Mouse (Mus musculus): ENCODE data around the gene Ift140. TPM values are rescaled to one million over a fixed set of nuclear protein-coding genes. Genes with fewer than 3 reads are reported as not detected.

Ift140 gene
- polyA plus RNA-seq, 2 experiments, result 15.3 to 18.5 TPM

DNA sequence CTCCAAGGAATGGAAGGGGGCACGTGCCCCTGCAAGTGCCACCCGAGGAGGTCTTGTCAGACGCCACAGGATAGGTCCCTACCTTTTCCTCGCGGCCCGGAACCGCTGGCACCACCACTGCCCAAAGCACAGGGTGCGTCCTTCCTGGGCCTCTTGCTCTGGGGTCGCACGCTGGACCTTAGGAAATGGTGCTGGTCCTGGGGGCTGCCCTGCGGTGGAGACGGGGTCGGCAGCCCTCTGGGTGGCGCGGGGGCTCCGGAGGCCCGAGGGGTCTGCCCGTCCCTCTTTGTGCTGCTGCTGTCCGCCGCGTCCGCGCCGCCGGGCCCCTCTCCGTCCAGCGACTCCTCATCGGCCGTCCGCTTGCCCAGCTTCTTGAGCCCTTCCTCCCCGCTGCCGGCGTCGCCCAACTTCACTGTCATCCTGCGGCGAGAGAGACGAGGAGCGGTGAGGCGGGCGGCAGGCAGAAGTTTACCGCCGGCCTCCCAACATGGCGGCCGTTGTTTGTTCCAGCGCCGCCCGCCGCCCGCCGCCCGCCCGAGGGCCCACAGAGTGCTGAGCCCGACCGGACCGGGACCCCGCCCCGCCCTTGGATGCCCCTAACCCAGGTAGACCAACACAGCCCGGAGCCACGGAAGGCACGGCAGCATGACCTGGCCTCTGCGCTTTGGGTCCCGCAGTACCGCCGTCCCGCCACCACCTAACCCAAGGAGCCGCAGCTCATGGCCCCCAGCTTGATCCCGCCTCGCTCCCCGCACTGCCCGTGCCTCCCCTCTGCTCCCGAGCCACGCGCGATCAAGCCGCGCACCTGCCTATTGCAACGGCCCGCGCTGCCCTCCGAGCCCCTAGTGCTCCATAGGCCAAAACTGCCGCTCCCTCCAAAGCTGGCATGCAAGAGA is 2.0 kb upstream of the Ift140 start:
- H3K36me3 ChIP-seq (ENCODE audit: control insufficient read depth, insufficient read depth, low read length), result peaks cover 40% of the 10 kb centered on the region
- no peaks in the 10 kb centered on the region for H3K9me3 ChIP-seq (ENCODE audit: control insufficient read depth, low read length)
- DNase-seq (ENCODE audit: low spot score), result no peak
- H3K4me3 ChIP-seq (replicated peaks; ENCODE audit: low read length), result peak overlapping the region; percentile 98
- H3K4me1 ChIP-seq (ENCODE audit: control insufficient read depth, insufficient read depth, low read length), result peaks cover 12% of the 10 kb centered on the region
- ATAC-seq (ENCODE audit: low FRiP score, low read depth), result no peak
- peak overlapping the region; percentile 91 for H3K4me2 ChIP-seq (replicated peaks; ENCODE audit: low read depth, low read length, severe bottlenecking)
- no peaks in the 10 kb centered on the region for H3K27me3 ChIP-seq (ENCODE audit: control insufficient read depth, insufficient read depth, low read length)
- peak overlapping the region; percentile 91 for H3K9ac ChIP-seq (ENCODE audit: low read depth, low read length, severe bottlenecking)
- WGBS, result under 1% methylated on average over 37 of the region's 81 CpGs
- TF ChIP-seq POLR2A (IDR thresholded peaks at IDR 0.05; ENCODE audit: borderline replicate concordance, extremely low read depth, insufficient read depth, insufficient read length), result 0 out of 2 replicates have a peak, but pooled peaks have one; percentile 5
- H3K27ac ChIP-seq (replicated peaks; ENCODE audit: low read depth, low read length), result peak overlapping the region; percentile 86

DNA sequence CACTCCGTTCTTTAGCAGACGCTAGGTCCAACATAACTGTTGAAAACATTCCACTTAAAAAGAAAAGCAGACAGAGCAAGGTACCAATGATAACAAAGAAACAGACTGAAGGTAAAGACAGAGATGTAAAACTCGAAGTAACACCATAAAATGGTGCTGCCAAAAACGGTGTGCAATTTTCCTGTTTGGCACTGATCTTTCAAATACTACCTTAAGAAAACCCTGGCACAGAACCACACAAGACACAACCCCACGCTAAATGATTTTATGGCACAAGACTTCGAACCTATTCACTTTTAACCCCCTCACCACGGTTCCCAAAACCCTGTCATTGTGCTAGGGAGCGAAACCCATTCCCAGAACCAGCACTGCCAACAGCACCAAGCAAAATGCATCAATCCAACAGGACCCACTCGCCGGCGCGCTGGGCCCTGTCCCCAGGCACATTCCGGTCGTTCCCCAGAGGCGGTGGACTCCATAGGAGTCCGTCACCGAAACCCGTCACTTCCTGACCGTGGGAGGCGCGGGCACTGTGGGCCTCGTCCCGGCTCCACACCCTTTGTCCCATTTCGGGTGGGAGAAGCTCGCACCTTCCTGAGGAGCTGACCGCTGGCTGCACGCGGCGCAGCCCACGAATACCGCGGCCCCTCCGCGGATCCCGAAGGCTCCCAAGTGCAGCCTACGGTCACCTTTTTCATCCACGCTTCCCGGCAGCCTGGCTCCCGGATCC is 879 bp upstream of the Ift140 start:
- H3K9ac ChIP-seq (ENCODE audit: low read depth, low read length, severe bottlenecking), result peak overlapping the region; percentile 91
- H3K27me3 ChIP-seq (ENCODE audit: control insufficient read depth, insufficient read depth, low read length), result no peaks in the 10 kb centered on the region
- WGBS, result under 1% methylated on average over 33 of the region's 39 CpGs
- no peak for TF ChIP-seq POLR2A (IDR thresholded peaks at IDR 0.05; ENCODE audit: borderline replicate concordance, extremely low read depth, insufficient read depth, insufficient read length)
- ATAC-seq (ENCODE audit: low FRiP score, low read depth) (no peak), DNase-seq (ENCODE audit: low spot score) (peak; percentile 23)
- no peaks in the 10 kb centered on the region for H3K9me3 ChIP-seq (ENCODE audit: control insufficient read depth, low read length)
- H3K4me3 ChIP-seq (replicated peaks; ENCODE audit: low read length), result peak overlapping the region; percentile 98
- H3K27ac ChIP-seq (replicated peaks; ENCODE audit: low read depth, low read length), result peak overlapping the region; percentile 74
- H3K4me2 ChIP-seq (replicated peaks; ENCODE audit: low read depth, low read length, severe bottlenecking), result peak overlapping the region; percentile 91
- H3K4me1 ChIP-seq (ENCODE audit: control insufficient read depth, insufficient read depth, low read length), result peaks cover 12% of the 10 kb centered on the region
- peaks cover 30% of the 10 kb centered on the region for H3K36me3 ChIP-seq (ENCODE audit: control insufficient read depth, insufficient read depth, low read length)

DNA sequence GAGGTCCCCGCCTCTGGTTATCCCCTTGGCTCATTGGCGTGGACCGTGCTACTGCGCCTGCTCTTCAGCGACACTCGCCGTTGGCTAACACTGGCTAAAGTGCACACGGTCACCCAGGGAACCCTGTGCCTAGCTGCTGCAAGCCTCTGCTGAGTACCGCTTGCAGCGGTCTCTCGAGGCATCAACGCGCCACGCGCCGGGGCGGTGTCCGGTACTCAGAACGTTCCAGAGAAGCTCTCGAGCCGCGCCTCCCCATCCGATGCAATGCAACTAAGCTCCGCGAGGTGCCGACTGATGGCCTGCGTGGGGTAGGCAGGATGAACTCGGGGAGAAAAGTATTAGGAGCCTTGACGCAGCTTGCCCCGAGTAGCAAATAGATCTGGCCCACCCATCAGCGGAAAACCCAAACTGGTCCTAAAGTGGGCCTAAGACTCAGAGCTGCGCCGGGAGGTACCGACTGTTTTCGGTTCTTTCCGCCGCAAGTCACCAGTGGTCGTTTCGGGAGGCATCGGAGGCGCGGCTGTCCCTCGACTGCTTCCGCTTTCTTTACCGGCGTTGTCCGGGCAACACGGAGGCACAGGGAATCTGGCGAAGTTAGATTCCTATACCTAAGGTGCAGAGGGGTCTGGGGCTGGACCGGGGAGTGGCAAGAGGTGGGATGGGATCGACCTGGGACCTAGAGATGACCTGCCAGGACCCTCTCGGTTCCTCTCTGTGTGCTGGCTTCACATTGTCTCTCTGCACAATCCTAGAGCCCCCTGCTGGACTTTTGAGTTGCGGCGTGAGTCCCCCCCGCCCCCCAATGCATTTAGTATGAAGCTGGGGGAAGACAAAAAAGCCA is 627 bp downstream of the Ift140 start:
- Histone ChIP-seq H3K4me2 (replicated peaks; ENCODE audit: low read depth, low read length, severe bottlenecking) (peak overlapping the region; percentile 91), H3K27me3 (ENCODE audit: control insufficient read depth, insufficient read depth, low read length) (no peaks in the 10 kb centered on the region), H3K9me3 (ENCODE audit: control insufficient read depth, low read length) (no peaks in the 10 kb centered on the region), H3K27ac (replicated peaks; ENCODE audit: low read depth, low read length) (peak overlapping the region; percentile 68), H3K4me3 (replicated peaks; ENCODE audit: low read length) (peak overlapping the region; percentile 98), H3K36me3 (ENCODE audit: control insufficient read depth, insufficient read depth, low read length) (peaks cover 18% of the 10 kb centered on the region), H3K9ac (ENCODE audit: low read depth, low read length, severe bottlenecking) (peak overlapping the region; percentile 72), H3K4me1 (ENCODE audit: control insufficient read depth, insufficient read depth, low read length) (peaks cover 12% of the 10 kb centered on the region)
- ATAC-seq (ENCODE audit: low FRiP score, low read depth), result peak; percentile 79
- peak; percentile 71 for DNase-seq (ENCODE audit: low spot score)
- TF ChIP-seq POLR2A (IDR thresholded peaks at IDR 0.05; ENCODE audit: borderline replicate concordance, extremely low read depth, insufficient read depth, insufficient read length), result 0 out of 2 replicates have a peak, but pooled peaks have one; percentile 38
- 0% methylated on average over 55 of the region's 55 CpGs for WGBS

DNA sequence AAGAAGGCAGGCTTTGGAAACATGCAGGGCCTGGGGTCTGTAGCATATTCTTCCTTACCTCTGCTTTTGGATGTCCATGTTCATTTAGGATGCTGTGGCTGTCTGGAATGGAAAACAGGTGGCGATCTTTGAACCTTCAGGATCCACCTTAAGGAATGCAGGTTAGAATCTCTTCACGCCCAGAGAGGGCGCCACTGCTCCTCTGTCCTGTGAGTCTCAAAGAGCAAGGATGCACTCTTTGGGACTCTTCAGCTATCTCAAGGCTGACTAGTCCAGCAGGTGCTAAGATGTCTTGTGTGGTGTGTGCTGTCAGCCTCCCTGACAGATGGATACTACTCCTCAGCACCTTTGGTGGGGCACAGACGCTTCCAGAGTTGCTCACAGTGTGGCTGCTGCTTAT is 20.3 kb downstream of the Ift140 start:
- no peaks in the 10 kb centered on the region for H3K4me1 ChIP-seq (ENCODE audit: control insufficient read depth, insufficient read depth, low read length)
- no peak for TF ChIP-seq POLR2A (IDR thresholded peaks at IDR 0.05; ENCODE audit: borderline replicate concordance, extremely low read depth, insufficient read depth, insufficient read length)
- H3K27me3 ChIP-seq (ENCODE audit: control insufficient read depth, insufficient read depth, low read length), result no peaks in the 10 kb centered on the region
- no peak overlapping the region for H3K9ac ChIP-seq (ENCODE audit: low read depth, low read length, severe bottlenecking)
- ATAC-seq (ENCODE audit: low FRiP score, low read depth) (no peak), DNase-seq (ENCODE audit: low spot score) (no peak)
- 61% methylated on average over 4 of the region's 4 CpGs for whole genome bisulfite sequencing
- H3K4me2 ChIP-seq (replicated peaks; ENCODE audit: low read depth, low read length, severe bottlenecking), result no peak overlapping the region
- no peaks in the 10 kb centered on the region for H3K9me3 ChIP-seq (ENCODE audit: control insufficient read depth, low read length)
- H3K27ac ChIP-seq (replicated peaks; ENCODE audit: low read depth, low read length), result no peak overlapping the region
- peaks cover 44% of the 10 kb centered on the region for H3K36me3 ChIP-seq (ENCODE audit: control insufficient read depth, insufficient read depth, low read length)
- no peak overlapping the region for H3K4me3 ChIP-seq (replicated peaks; ENCODE audit: low read length)

Measured in limb, embryonic 14.5 days (tissue).